Mouse (Mus musculus): ENCODE data around the gene Exoc6b. TPM values are rescaled to one million over a fixed set of nuclear protein-coding genes. Genes with fewer than 3 reads are reported as not detected.

The Exoc6b gene
- total and polyA plus RNA-seq, 3 experiments, result 0.76 to 8.7 (median 6.9) TPM

GRCm38 (mm10) chr6:84755266-84755665 is 314.0 kb downstream of the Exoc6b start:
- H3K4me3 ChIP-seq (ENCODE audit: low read depth, low read length), result no peak overlapping the region
- DNase-seq (ENCODE audit: low spot score) (no peak), ATAC-seq (ENCODE audit: extremely low read depth, insufficient number of reproducible peaks, low FRiP score, poor library complexity, severe bottlenecking) (no peak)
- H3K36me3 ChIP-seq (replicated peaks), result no peaks in the 10 kb centered on the region
- H3K9me3 ChIP-seq (replicated peaks), result no peaks in the 10 kb centered on the region
- TF ChIP-seq GATA2 (IDR thresholded peaks at IDR 0.05; ENCODE audit: borderline replicate concordance, low read depth, low read length), result no peak
- no peak for TF ChIP-seq GATA1 (IDR thresholded peaks at IDR 0.05; ENCODE audit: borderline replicate concordance, low read length)
- 0 out of 2 replicates have a peak, but pooled peaks cover 3% of the 10 kb centered on the region for H3K27me3 ChIP-seq (ENCODE audit: insufficient read depth, low read length)
- H3K4me1 ChIP-seq (ENCODE audit: insufficient read depth, low read depth, low read length), result peaks cover 10% of the 10 kb centered on the region

- DNase-seq (ENCODE audit: low spot score), result no peak
Observed at GRCm38 (mm10) chr6:84752806-84753420, 316.4 kb downstream of the Exoc6b start.

GRCm38 (mm10) chr6:84751409-84751808 is 317.9 kb downstream of the Exoc6b start:
- no peak for DNase-seq (ENCODE audit: low spot score)
- H3K4me1 ChIP-seq (ENCODE audit: insufficient read depth, low read depth, low read length), result peaks cover 10% of the 10 kb centered on the region
- no peak overlapping the region for H3K4me3 ChIP-seq (ENCODE audit: low read depth, low read length)
- TF ChIP-seq GATA1 (IDR thresholded peaks at IDR 0.05; ENCODE audit: borderline replicate concordance, low read length), result no peak
- TF ChIP-seq TAL1 (conservative IDR thresholded peaks at IDR 0.05; ENCODE audit: low read depth, low read length), result no peak
- TF ChIP-seq GATA2 (IDR thresholded peaks at IDR 0.05; ENCODE audit: borderline replicate concordance, low read depth, low read length), result no peak
- no peak for TF ChIP-seq POLR2AphosphoS5 (IDR thresholded peaks at IDR 0.05; ENCODE audit: insufficient replicate concordance, low read depth, low read length)
- no peak for TF ChIP-seq CTCF (IDR thresholded peaks at IDR 0.05; ENCODE audit: low read depth, low read length)
- H3K9me3 ChIP-seq (replicated peaks), result no peaks in the 10 kb centered on the region
- 0 out of 2 replicates have a peak, but pooled peaks cover 9% of the 10 kb centered on the region for H3K27me3 ChIP-seq (ENCODE audit: insufficient read depth, low read length)
- ATAC-seq (ENCODE audit: extremely low read depth, insufficient number of reproducible peaks, low FRiP score, poor library complexity, severe bottlenecking), result no peak
- no peaks in the 10 kb centered on the region for H3K36me3 ChIP-seq (replicated peaks)

More at GRCm38 (mm10) chr6:84752806-84753420, 316.4 kb downstream of the Exoc6b start:
- Histone ChIP-seq H3K4me3 (ENCODE audit: low read depth, low read length) (no peak overlapping the region), H3K36me3 (replicated peaks) (no peaks in the 10 kb centered on the region), H3K9me3 (replicated peaks) (no peaks in the 10 kb centered on the region), H3K27me3 (ENCODE audit: insufficient read depth, low read length) (0 out of 2 replicates have a peak, but pooled peaks cover 3% of the 10 kb centered on the region), H3K4me1 (ENCODE audit: insufficient read depth, low read depth, low read length) (peaks cover 10% of the 10 kb centered on the region)
- TF ChIP-seq TAL1 (conservative IDR thresholded peaks at IDR 0.05; ENCODE audit: low read depth, low read length) (no peak), GATA2 (IDR thresholded peaks at IDR 0.05; ENCODE audit: borderline replicate concordance, low read depth, low read length) (no peak), POLR2AphosphoS5 (IDR thresholded peaks at IDR 0.05; ENCODE audit: insufficient replicate concordance, low read depth, low read length) (no peak), GATA1 (IDR thresholded peaks at IDR 0.05; ENCODE audit: borderline replicate concordance, low read length) (no peak), CTCF (IDR thresholded peaks at IDR 0.05; ENCODE audit: low read depth, low read length) (no peak)
- no peak for ATAC-seq (ENCODE audit: extremely low read depth, insufficient number of reproducible peaks, low FRiP score, poor library complexity, severe bottlenecking)

GRCm38 (mm10) chr6:84746847-84747395 is 322.4 kb downstream of the Exoc6b start:
- Histone ChIP-seq H3K4me3 (ENCODE audit: low read depth, low read length) (no peak overlapping the region), H3K36me3 (replicated peaks) (no peaks in the 10 kb centered on the region), H3K27me3 (ENCODE audit: insufficient read depth, low read length) (0 out of 2 replicates have a peak, but pooled peaks cover 9% of the 10 kb centered on the region), H3K4me1 (ENCODE audit: insufficient read depth, low read depth, low read length) (peaks cover 16% of the 10 kb centered on the region), H3K9me3 (replicated peaks) (no peaks in the 10 kb centered on the region)
- no peak for DNase-seq (ENCODE audit: low spot score)
- TF ChIP-seq GATA2 (IDR thresholded peaks at IDR 0.05; ENCODE audit: borderline replicate concordance, low read depth, low read length) (no peak), TAL1 (conservative IDR thresholded peaks at IDR 0.05; ENCODE audit: low read depth, low read length) (no peak)
- ATAC-seq (ENCODE audit: extremely low read depth, insufficient number of reproducible peaks, low FRiP score, poor library complexity, severe bottlenecking), result no peak

- no peak for DNase-seq (ENCODE audit: low spot score)
- TF ChIP-seq POLR2AphosphoS5 (IDR thresholded peaks at IDR 0.05; ENCODE audit: insufficient replicate concordance, low read depth, low read length), result no peak
- no peak for TF ChIP-seq GATA1 (IDR thresholded peaks at IDR 0.05; ENCODE audit: borderline replicate concordance, low read length)
- TF ChIP-seq TAL1 (conservative IDR thresholded peaks at IDR 0.05; ENCODE audit: low read depth, low read length), result no peak
- no peak for TF ChIP-seq GATA2 (IDR thresholded peaks at IDR 0.05; ENCODE audit: borderline replicate concordance, low read depth, low read length)
- no peak for TF ChIP-seq CTCF (IDR thresholded peaks at IDR 0.05; ENCODE audit: low read depth, low read length)
- H3K9me3 ChIP-seq (replicated peaks), result no peaks in the 10 kb centered on the region
- peaks cover 17% of the 10 kb centered on the region for H3K4me1 ChIP-seq (ENCODE audit: insufficient read depth, low read depth, low read length)
- H3K27me3 ChIP-seq (ENCODE audit: insufficient read depth, low read length), result 0 out of 2 replicates have a peak, but pooled peaks cover 9% of the 10 kb centered on the region
- H3K36me3 ChIP-seq (replicated peaks), result no peaks in the 10 kb centered on the region
- H3K4me3 ChIP-seq (ENCODE audit: low read depth, low read length), result no peak overlapping the region
- ATAC-seq (ENCODE audit: extremely low read depth, insufficient number of reproducible peaks, low FRiP score, poor library complexity, severe bottlenecking), result no peak
Observed at GRCm38 (mm10) chr6:84746193-84746846, 323.0 kb downstream of the Exoc6b start.

GRCm38 (mm10) chr6:84745570-84745969 is 323.7 kb downstream of the Exoc6b start:
- no peak for ATAC-seq (ENCODE audit: extremely low read depth, insufficient number of reproducible peaks, low FRiP score, poor library complexity, severe bottlenecking)
- no peak for TF ChIP-seq GATA1 (IDR thresholded peaks at IDR 0.05; ENCODE audit: borderline replicate concordance, low read length)
- no peak for TF ChIP-seq TAL1 (conservative IDR thresholded peaks at IDR 0.05; ENCODE audit: low read depth, low read length)
- no peak for TF ChIP-seq CTCF (IDR thresholded peaks at IDR 0.05; ENCODE audit: low read depth, low read length)
- no peak for TF ChIP-seq POLR2AphosphoS5 (IDR thresholded peaks at IDR 0.05; ENCODE audit: insufficient replicate concordance, low read depth, low read length)
- no peak for TF ChIP-seq GATA2 (IDR thresholded peaks at IDR 0.05; ENCODE audit: borderline replicate concordance, low read depth, low read length)

More at GRCm38 (mm10) chr6:84745570-84745969, 323.7 kb downstream of the Exoc6b start:
- Histone ChIP-seq H3K9me3 (replicated peaks) (no peaks in the 10 kb centered on the region), H3K36me3 (replicated peaks) (no peaks in the 10 kb centered on the region), H3K4me1 (ENCODE audit: insufficient read depth, low read depth, low read length) (peaks cover 18% of the 10 kb centered on the region), H3K4me3 (ENCODE audit: low read depth, low read length) (no peak overlapping the region), H3K27me3 (ENCODE audit: insufficient read depth, low read length) (0 out of 2 replicates have a peak, but pooled peaks cover 7% of the 10 kb centered on the region)
- DNase-seq (ENCODE audit: low spot score), result no peak

All from G1E (cell line).